In the genomic region with DNA sequence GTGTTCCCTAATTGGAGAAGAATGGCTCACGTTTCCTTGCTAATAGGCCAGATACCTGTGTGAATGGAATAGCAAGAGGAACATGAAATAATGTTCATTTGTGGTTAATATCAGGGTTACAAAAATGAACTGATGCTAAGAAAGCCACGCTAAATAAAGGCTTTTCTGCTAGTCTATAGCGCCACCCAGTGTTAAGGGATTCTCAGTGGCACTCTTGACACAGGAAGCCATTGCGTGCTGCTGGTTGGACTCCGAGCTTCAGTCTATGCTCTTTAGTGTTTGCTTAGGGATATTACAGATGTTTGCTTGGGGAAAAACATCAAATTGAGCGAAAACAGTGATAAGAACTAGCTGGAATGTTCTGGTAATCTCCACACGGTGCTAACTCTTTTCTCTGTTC, we compare ENCODE assay signal across 8 mouse cellular contexts.
DNase-seq lines count a peak whose midpoint lies in the region; ATAC-seq and TF ChIP-seq lines count a peak whose summit lies in the region.

No protein-coding gene starts in this region.

- H3K4me1 ChIP-seq in stomach, postnatal 0 days (replicated peaks; ENCODE audit: control insufficient read depth, insufficient read depth) = no peaks in the 10 kb centered on the region

- 0 out of 2 replicates have a peak, but pooled peaks have one; percentile 23 for ATAC-seq in megakaryocyte progenitor cell, adult 5-6 weeks (replicated peaks; ENCODE audit: poor library complexity)
- ATAC-seq in stomach, postnatal 0 days (ENCODE audit: low FRiP score, low TSS enrichment) = no peak
- ATAC-seq in granulocyte monocyte progenitor cell, adult 5-6 weeks (replicated peaks; ENCODE audit: poor library complexity, severe bottlenecking) = no peak

- no peak overlapping the region for H3K27ac ChIP-seq in layer of hippocampus, adult 2 months
- no peak overlapping the region for H3K27ac ChIP-seq in stomach, postnatal 0 days (replicated peaks)

- intact Hi-C loops in heart, postnatal 36 days (cut with DNase I) = loop anchor here (2.0 kb wide), 1 partner anchor 826 kb away; no protein-coding TSS in a partner anchor

- no peak for TF ChIP-seq EP300 in stomach, postnatal 0 days (optimal IDR thresholded peaks at IDR 0.05)

- peak; percentile 93; the same call in 1 of the 2 replicates for TF ChIP-seq CTCF in layer of hippocampus, adult 2 months (conservative IDR thresholded peaks at IDR 0.05)
- peak; percentile 92 for TF ChIP-seq CTCF in stomach, postnatal 0 days (IDR thresholded peaks at IDR 0.05; ENCODE audit: low read depth)

- no peak overlapping the region for H3K4me3 ChIP-seq in layer of hippocampus, adult 2 months
- H3K4me3 ChIP-seq in stomach, postnatal 0 days (ENCODE audit: low read depth, low read length) = no peak overlapping the region

- peak; percentile 69 for DNase-seq in A20 (ENCODE audit: low read depth, low spot score)
- DNase-seq in R1 (ENCODE audit: low read depth, low spot score) = peak; percentile 59
- DNase-seq in embryo, embryonic 11 days = peak; percentile 91
- DNase-seq in heart, postnatal 36 days = peak; percentile 14 to 19
- DNase-seq in layer of hippocampus, adult 2 months (ENCODE audit: low spot score in 2 of 2) = peak; percentile 76 to 86
- peak; percentile 54 for DNase-seq in stomach, postnatal 0 days (ENCODE audit: low spot score)

- H3K9me3 ChIP-seq in stomach, postnatal 0 days (ENCODE audit: control insufficient read depth, low read length) = no peaks in the 10 kb centered on the region

- H3K36me3 ChIP-seq in stomach, postnatal 0 days (ENCODE audit: control insufficient read depth, insufficient read depth, low read length) = no peaks in the 10 kb centered on the region

- H3K4me2 ChIP-seq in stomach, postnatal 0 days (replicated peaks; ENCODE audit: low read depth) = no peak overlapping the region

- H3K27me3 ChIP-seq in stomach, postnatal 0 days (ENCODE audit: control insufficient read depth, insufficient read depth, low read length) = no peaks in the 10 kb centered on the region

- H3K9ac ChIP-seq in stomach, postnatal 0 days (ENCODE audit: low read length) = no peak overlapping the region

- WGBS in stomach, postnatal 0 days = 9% methylated on average over 7 of the region's 7 CpGs

Comparison
In these comparisons a context has a peak if more than half of its experiments do, and no peak if none do; other contexts are left out.
1. DNase-seq: peak in every context shown above with its lines; median percentile 91 in embryo, embryonic 11 days; 81 in layer of hippocampus, adult 2 months; 69 in A20; 59 in R1; 54 in stomach, postnatal 0 days; 16 in heart, postnatal 36 days.